Mouse (Mus musculus) forebrain, embryonic 14.5 days (tissue): ENCODE measurements around the gene Teddm1a. TPM values are rescaled to one million over a fixed set of nuclear protein-coding genes. Genes with fewer than 3 reads are reported as not detected.
"Not testable (repeated sequence)": the region's sequence is repeated elsewhere in the genome, so short reads cannot be mapped to it uniquely, and the experiment has no call there.

Experiments
- ATAC-seq: fragments of 200-750 bp; cut with Nextera tagmentation; 2 replicates; pipeline ENCODE4 v1.8.0; 2017; ENCODE audit warnings: mild to moderate bottlenecking, moderate library complexity
- DNase-seq: peaks from one replicate; pipeline ENCODE4 v3.0.0-alpha.2; 2015; ENCODE audit warnings: low spot score
- H3K27ac ChIP-seq: fragments of 300-500 bp; sonication (generic); 2 replicates; pipeline ENCODE4 v1.5.1; 2014; ENCODE audit warnings: low read depth, mild to moderate bottlenecking, control low read depth, low read length, moderate library complexity
- H3K27me3 ChIP-seq: fragments of 300-500 bp; sonication (generic); replicated peaks from 2 replicates; pipeline ENCODE4 v1.6.1; 2014; ENCODE audit warnings: low read length, control low read depth, mixed read lengths; ENCODE audit not compliant: control insufficient read depth, insufficient read depth
- H3K36me3 ChIP-seq: fragments of 300-500 bp; sonication (generic); 2 replicates; pipeline ENCODE4 v1.6.1; 2014; ENCODE audit warnings: low read length, control low read depth; ENCODE audit not compliant: control insufficient read depth, insufficient read depth
- H3K4me1 ChIP-seq: fragments of 300-500 bp; sonication (generic); 2 replicates; pipeline ENCODE4 v1.6.1; 2014; ENCODE audit warnings: antibody characterized with exemption, low read length, control low read depth; ENCODE audit not compliant: control insufficient read depth, insufficient read depth
- H3K4me2 ChIP-seq: fragments of 300-500 bp; sonication (generic); 2 replicates; pipeline ENCODE4 v1.6.1; 2014; ENCODE audit warnings: mild to moderate bottlenecking, control low read depth, low read length
- H3K4me3 ChIP-seq: fragments of 300-500 bp; sonication (generic); 2 replicates; pipeline ENCODE4 v1.5.1; 2014; ENCODE audit warnings: low read depth, low read length, control low read depth
- H3K9ac ChIP-seq: fragments of 300-500 bp; sonication (generic); 2 replicates; pipeline ENCODE4 v1.6.1; 2014; ENCODE audit warnings: mild to moderate bottlenecking, low read length, control low read depth, moderate library complexity
- H3K9me3 ChIP-seq: fragments of 300-500 bp; sonication (generic); replicated peaks from 2 replicates; pipeline ENCODE4 v1.6.1; 2016; ENCODE audit warnings: low read length, control low read depth, mixed read lengths; ENCODE audit not compliant: control insufficient read depth
- WGBS: fragments of 180-500 bp; shearing (Covaris S2); extraction: QIAGEN DNeasy Blood & Tissue Kit; methylation state at CpG from one replicate; pipeline ENCODE4 v1.1.7; 2014; 5-methylcytosine and 5-hydroxymethylcytosine counted together
- polyA plus RNA-seq: library from polyadenylated mRNA; unstranded; fragments of >200 nt; fragmentation: Nextera tagmentation; extraction: Ambion mirVana; gene quantifications from 2 replicates; pipeline ENCODE4 v1.2.1, GENCODE M21; 2014

Gene Teddm1a
- not detected in 2 replicates for polyA plus RNA-seq

DNA sequence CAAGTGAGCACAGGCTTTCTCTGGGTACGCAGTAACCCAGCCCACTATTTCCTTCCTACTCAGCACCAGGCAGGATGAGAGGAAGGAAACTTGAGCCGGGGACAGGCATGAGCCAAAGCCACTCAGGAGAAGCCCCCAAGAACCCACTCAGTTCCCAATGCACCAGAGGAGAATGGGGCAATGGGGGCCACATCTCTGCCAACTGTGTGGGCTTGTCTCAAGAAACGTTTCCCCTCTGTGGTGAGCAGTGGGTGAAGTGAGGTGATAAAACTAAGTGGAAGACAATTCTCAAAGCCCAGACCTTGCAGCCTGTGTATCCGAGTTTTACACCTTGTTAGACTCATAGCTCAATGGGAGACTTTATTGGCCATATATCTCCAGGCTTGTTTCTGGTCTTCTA, at the start of gene Teddm1a:
TSS of gene Teddm1a (plus strand) at position 301 of the 400 bp plus-strand sequence.
- no peak within 1 kb of the TSS for H3K27ac ChIP-seq
- no peak within 1 kb of the TSS for H3K9ac ChIP-seq
- ATAC-seq (no peak), DNase-seq (no peak)
- no peak within 1 kb of the TSS for H3K4me2 ChIP-seq
- WGBS = 71% methylated on average over 4 of the region's 4 CpGs
- no peaks in the 10 kb centered on the region for H3K4me1 ChIP-seq
- no peak within 1 kb of the TSS for H3K4me3 ChIP-seq
- no peaks in the 10 kb centered on the region for H3K27me3 ChIP-seq
- no peaks in the 10 kb centered on the region for H3K36me3 ChIP-seq
- no peaks in the 10 kb centered on the region for H3K9me3 ChIP-seq

DNA sequence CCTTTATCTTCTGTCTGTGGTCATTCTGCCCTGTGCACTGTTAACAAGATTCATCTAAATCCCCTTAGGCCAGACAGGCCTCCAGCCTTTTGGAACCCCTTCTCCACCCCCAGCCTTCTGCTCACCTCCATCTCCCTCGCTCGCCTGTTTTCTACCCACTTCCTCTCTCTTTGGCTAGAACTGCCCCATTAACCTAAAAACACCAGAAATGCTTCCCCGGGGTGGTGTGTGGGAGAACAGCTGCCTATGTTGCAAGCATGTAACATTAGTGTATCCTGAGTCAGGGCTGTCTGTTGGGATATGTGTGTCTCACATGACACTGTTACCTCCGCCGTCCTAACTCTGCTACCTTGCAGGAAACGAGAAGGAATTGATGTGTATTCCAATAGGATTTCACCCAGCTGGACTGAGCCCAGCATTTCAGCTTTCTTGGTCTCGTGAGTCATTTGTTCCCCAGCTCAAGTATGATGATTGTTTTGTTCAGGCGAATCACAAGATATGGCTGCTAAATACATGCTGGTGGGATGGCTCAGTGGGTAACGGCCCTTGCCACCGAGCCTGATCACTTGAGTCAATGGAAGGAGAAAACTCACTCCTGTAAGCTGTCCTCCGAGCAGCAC, 49.3 kb upstream of the Teddm1a start:
- no peak overlapping the region for H3K9ac ChIP-seq
- no peak overlapping the region for H3K27ac ChIP-seq
- no peak for DNase-seq
- H3K4me2 ChIP-seq = no peak overlapping the region
- H3K4me3 ChIP-seq = no peak overlapping the region
- H3K27me3 ChIP-seq = no peaks in the 10 kb centered on the region
- 89% methylated on average over 11 of the region's 11 CpGs for WGBS
- H3K4me1 ChIP-seq = no peaks in the 10 kb centered on the region
- no peak for ATAC-seq
- H3K36me3 ChIP-seq = no peaks in the 10 kb centered on the region
- no peaks in the 10 kb centered on the region for H3K9me3 ChIP-seq

DNA sequence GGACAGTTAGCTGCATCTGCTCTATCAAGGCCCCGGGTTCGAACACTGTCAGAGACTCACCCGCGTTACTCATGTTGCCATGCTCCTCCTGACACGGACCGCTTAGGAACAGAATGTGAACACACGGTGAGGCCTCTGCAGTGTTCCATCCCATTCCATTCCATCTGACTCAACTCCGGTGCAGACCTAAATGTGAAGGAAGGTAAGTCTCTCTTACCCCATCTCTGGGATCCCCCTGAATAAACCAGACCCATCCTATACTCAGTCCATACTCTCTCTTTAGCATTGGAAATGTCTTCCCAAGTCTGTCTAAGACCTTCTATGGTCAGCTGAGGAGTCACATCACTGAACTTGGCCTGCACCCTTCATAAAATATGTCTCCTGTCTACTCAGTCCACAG, 47.5 kb upstream of the Teddm1a start, which contains the start of gene Rgsl1:
TSS of gene Rgsl1 (minus strand) at position 101 of the 400 bp plus-strand sequence.
- Histone ChIP-seq H3K27ac (no peak within 1 kb of the TSS), H3K36me3 (no peaks in the 10 kb centered on the region), H3K4me1 (no peaks in the 10 kb centered on the region), H3K27me3 (no peaks in the 10 kb centered on the region), H3K9me3 (no peaks in the 10 kb centered on the region), H3K4me2 (no peak within 1 kb of the TSS), H3K4me3 (no peak within 1 kb of the TSS), H3K9ac (no peak within 1 kb of the TSS)
- 96% methylated on average over 8 of the region's 8 CpGs for WGBS
- no peak for ATAC-seq
- no peak for DNase-seq

DNA sequence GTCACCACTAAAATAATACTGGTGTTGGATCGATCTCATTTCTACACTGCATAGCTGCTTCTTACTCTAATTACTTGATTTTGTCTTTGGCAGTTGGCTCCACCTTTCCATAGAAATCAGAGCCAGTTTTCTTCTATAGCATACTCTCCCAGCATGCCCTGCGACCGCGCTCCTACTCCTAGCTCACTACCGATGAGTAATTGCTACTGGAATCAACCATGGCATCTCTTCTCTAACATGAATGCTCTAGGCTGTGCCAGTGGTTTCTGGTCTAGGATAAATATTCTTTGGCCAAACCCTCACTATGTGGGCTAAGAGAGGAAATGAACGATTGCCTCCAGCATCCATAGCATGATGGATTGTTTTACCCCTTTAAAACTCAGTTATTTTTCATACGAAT, 45.1 kb upstream of the Teddm1a start:
- WGBS = 93% methylated on average over 7 of the region's 7 CpGs
- Histone ChIP-seq H3K4me2 (no peak overlapping the region), H3K9me3 (no peaks in the 10 kb centered on the region), H3K4me1 (no peaks in the 10 kb centered on the region), H3K27me3 (no peaks in the 10 kb centered on the region), H3K36me3 (no peaks in the 10 kb centered on the region), H3K4me3 (no peak overlapping the region), H3K27ac (no peak overlapping the region), H3K9ac (no peak overlapping the region)
- ATAC-seq = no peak
- no peak for DNase-seq

DNA sequence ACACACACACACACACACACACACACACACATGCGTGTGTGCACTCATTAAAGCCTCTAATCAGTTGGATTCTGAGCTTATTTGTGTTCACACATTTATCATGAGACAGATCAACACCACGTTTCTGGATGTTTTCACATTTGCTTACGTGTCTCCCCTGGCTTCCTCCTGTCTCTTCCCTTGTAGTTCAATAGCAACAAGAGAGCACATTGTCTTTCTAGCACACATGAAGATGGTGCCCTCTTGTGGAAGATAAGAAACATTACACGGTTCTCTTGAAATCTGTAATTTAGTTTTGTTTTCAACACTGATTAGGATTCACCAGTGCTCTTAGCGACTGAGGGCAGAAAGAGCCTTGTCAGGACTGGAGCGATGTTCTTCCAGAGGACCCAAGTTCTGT, 44.7 kb upstream of the Teddm1a start:
- WGBS = 26% methylated on average over 6 of the region's 6 CpGs
- Histone ChIP-seq H3K9ac (no peak overlapping the region), H3K36me3 (no peaks in the 10 kb centered on the region), H3K4me2 (no peak overlapping the region), H3K27ac (no peak overlapping the region), H3K9me3 (no peaks in the 10 kb centered on the region), H3K4me3 (no peak overlapping the region), H3K27me3 (no peaks in the 10 kb centered on the region), H3K4me1 (no peaks in the 10 kb centered on the region)
- DNase-seq (peak; percentile 82), ATAC-seq (peak; percentile 44; the same call in 1 of the 2 replicates)

DNA sequence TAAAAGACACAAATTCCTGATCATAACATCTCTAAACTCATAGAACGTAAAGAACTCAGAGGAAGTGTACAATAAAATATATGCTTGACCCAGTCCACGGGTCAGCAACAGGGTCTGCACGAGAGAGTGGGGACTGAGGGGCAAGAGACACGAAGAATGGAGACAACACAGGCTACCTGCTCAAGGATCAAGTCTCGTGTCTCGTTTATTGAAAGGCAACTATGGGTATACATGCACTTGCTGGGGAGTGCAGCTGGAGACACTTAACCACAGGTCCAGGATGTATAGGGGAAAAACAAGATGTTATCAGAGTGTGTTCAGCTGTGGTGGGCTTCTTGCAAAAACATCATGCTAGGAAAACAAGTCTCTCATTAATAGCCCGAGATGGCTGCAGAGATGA, 38.8 kb upstream of the Teddm1a start:
- not testable (repeated sequence) for H3K9ac ChIP-seq, H3K9me3 ChIP-seq, H3K4me1 ChIP-seq, H3K36me3 ChIP-seq, H3K4me3 ChIP-seq, H3K4me2 ChIP-seq, DNase-seq, ATAC-seq, H3K27ac ChIP-seq, H3K27me3 ChIP-seq
- 84% methylated on average over 7 of the region's 7 CpGs for WGBS

DNA sequence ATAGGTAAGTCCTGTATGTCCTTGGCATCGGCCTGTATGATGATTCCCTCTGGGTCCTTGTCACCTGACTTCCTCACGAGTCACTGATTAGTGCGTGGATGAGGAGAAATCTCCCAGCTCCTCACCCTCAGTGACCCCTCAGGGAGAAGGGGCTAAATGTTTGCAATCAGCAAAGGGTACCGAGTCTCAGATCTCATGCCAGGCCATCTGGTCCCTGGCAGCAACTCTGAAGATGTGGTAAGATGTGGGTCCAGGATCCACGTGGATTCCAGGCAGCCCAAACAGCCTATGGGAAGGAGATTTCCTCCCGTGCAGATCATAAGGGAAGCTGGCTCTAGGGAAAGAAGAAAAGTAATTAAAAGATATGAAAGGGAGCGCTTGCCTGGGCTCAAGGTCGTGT, 35.6 kb upstream of the Teddm1a start:
- Histone ChIP-seq H3K4me2 (no peak overlapping the region), H3K9me3 (no peaks in the 10 kb centered on the region), H3K36me3 (no peaks in the 10 kb centered on the region), H3K4me1 (no peaks in the 10 kb centered on the region), H3K27me3 (no peaks in the 10 kb centered on the region), H3K4me3 (no peak overlapping the region), H3K9ac (no peak overlapping the region), H3K27ac (no peak overlapping the region)
- no peak for DNase-seq
- 81% methylated on average over 8 of the region's 8 CpGs for WGBS
- ATAC-seq = no peak

DNA sequence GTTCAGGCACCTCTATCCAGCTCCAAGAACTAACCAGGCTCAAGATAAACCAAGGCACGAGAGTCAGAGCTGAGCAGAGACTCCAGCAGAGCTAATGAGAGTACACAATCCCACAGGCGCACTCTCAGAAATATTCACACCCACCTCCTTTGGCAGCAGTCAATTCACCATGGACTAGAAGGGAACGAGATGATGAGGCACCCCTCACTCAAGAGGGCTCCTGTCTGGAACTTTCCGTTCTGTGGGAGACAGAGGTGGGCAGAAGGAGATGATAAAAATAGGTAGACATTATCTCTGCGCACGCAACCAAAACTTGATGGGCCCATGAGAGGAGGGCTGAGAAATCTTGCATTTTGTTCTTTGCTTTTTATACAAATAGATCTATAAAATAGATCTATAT, 17.5 kb upstream of the Teddm1a start, which contains the start of gene Teddm1b:
TSS of gene Teddm1b (plus strand) at position 301 of the 400 bp plus-strand sequence.
- no peaks in the 10 kb centered on the region for H3K36me3 ChIP-seq
- DNase-seq (no peak), ATAC-seq (no peak)
- no peak within 1 kb of the TSS for H3K4me2 ChIP-seq
- H3K4me1 ChIP-seq = no peaks in the 10 kb centered on the region
- no peak within 1 kb of the TSS for H3K4me3 ChIP-seq
- no peak within 1 kb of the TSS for H3K9ac ChIP-seq
- WGBS = 84% methylated on average over 6 of the region's 6 CpGs
- H3K27ac ChIP-seq = no peak within 1 kb of the TSS
- H3K27me3 ChIP-seq = no peaks in the 10 kb centered on the region
- H3K9me3 ChIP-seq = no peaks in the 10 kb centered on the region

DNA sequence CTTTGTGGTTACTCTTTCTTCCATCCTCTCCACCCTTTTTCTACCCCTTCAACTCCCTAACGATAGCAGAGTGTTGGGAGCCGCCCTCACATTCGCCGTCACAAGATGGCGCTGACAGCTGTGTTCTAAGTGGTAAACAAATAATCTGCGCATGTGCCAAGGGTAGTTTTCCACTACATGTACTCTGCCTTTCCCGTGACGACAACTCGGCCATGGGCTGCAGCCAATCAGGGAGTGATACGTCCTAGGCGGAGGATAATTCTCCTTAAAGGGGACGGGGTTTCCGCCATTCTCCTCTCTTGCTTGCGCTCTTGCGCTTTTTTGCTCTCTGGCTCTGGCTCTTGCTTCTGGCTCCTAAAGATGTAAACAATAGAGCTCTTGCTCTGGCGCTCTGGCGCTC, 11.2 kb upstream of the Teddm1a start:
- not testable (repeated sequence) for ATAC-seq, H3K9me3 ChIP-seq, H3K4me3 ChIP-seq, H3K27me3 ChIP-seq, DNase-seq, H3K36me3 ChIP-seq, H3K9ac ChIP-seq, H3K27ac ChIP-seq, H3K4me2 ChIP-seq, H3K4me1 ChIP-seq
- 96% methylated on average over 17 of the region's 17 CpGs for WGBS
